23 mouse cellular contexts compared by ENCODE assay signal in the genomic region with DNA sequence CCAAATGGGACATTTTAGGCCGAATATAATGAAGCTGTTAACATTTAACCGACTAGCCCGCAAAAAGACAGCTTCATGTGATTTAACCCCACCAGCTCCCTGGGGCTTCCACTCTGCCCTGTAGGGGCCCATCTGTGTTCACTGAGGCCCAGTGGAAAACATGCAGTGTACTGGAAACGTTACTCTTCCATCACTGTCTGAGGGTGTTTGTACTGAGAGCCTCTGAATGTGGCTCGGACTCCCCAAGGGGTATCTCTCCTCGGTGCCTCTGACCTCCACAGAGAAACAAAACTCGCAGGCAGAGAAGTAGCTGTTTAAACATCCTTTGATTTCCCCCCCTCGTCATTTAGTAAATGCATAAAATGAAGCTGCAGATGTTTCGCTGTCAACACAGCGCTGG.
DNase-seq lines count a peak whose midpoint lies in the region; ATAC-seq lines count a peak whose summit lies in the region.
"Had no signal": no experiment of that assay in that cellular context is flagged by ENCODE, and none has a peak within 500 bp of the region (broad histone marks: within the 10 kb centered on the region; RNA-seq: fewer than 3 reads in every experiment).

No protein-coding gene starts in this region.

- DNase-seq in hindbrain, embryonic 11.5 days (ENCODE audit: low spot score), result peak; percentile 41
- DNase-seq in hindbrain, embryonic 14.5 days (ENCODE audit: low spot score), result no peak
- no peak for DNase-seq in midbrain, embryonic 10.5 days (ENCODE audit: low spot score)
- no peak for DNase-seq in midbrain, embryonic 14.5 days
- peak; percentile 46 for DNase-seq in embryo, embryonic 11 days
- DNase-seq in mesoderm, embryonic 11.5 days (ENCODE audit: low read depth, low spot score), result peak; percentile 56
- DNase-seq in adrenal gland, adult 18-20 months (ENCODE audit: low spot score in 2 of 2), result no peak
- no peak for DNase-seq in Muller cell, postnatal 12 days (ENCODE audit: inconsistent ontology term)
- DNase-seq: adrenal gland, adult 8-10 months; cerebellum, adult 11-12 months; cerebellum, postnatal 25 days; heart, postnatal 36 days; liver, embryonic 13.5 days; retina, postnatal 1 day; right cerebral cortex, postnatal 4 days; thymus, postnatal 14 days had no signal

- H3K4me1 ChIP-seq in hindbrain, embryonic 11.5 days (replicated peaks; ENCODE audit: control insufficient read depth, insufficient read depth, low read length), result 0 out of 2 replicates have a peak, but pooled peaks cover 5% of the 10 kb centered on the region
- peaks cover 17% of the 10 kb centered on the region for H3K4me1 ChIP-seq in hindbrain, embryonic 14.5 days (replicated peaks; ENCODE audit: control insufficient read depth, insufficient read depth, low read length)
- H3K4me1 ChIP-seq in midbrain, embryonic 10.5 days, result peaks cover 56% of the 10 kb centered on the region
- H3K4me1 ChIP-seq in midbrain, embryonic 14.5 days (ENCODE audit: control insufficient read depth, insufficient read depth, low read length), result peaks cover 27% of the 10 kb centered on the region
- H3K4me1 ChIP-seq: heart, embryonic 12.5 days; liver, embryonic 13.5 days; lung, embryonic 15.5 days had no signal

- no peak overlapping the region for H3K9ac ChIP-seq in hindbrain, embryonic 11.5 days (ENCODE audit: low read depth, low read length)
- H3K9ac ChIP-seq in hindbrain, embryonic 14.5 days, result no peak overlapping the region
- no peak overlapping the region for H3K9ac ChIP-seq in midbrain, embryonic 14.5 days (replicated peaks; ENCODE audit: low read length)
- H3K9ac ChIP-seq: embryonic facial prominence, embryonic 12.5 days; heart, embryonic 12.5 days; kidney, embryonic 15.5 days; limb, embryonic 12.5 days; liver, embryonic 13.5 days; lung, embryonic 15.5 days had no signal

- no peak overlapping the region; the same call in 1 of the 2 replicates for H3K27ac ChIP-seq in hindbrain, embryonic 11.5 days (ENCODE audit: low read depth, low read length)
- no peak overlapping the region for H3K27ac ChIP-seq in hindbrain, embryonic 14.5 days
- peak overlapping the region; percentile 75 for H3K27ac ChIP-seq in midbrain, embryonic 10.5 days (replicated peaks)
- no peak overlapping the region for H3K27ac ChIP-seq in midbrain, embryonic 14.5 days (replicated peaks; ENCODE audit: low read depth, low read length)
- H3K27ac ChIP-seq: embryonic facial prominence, embryonic 12.5 days; kidney, embryonic 15.5 days; limb, embryonic 12.5 days; liver, embryonic 13.5 days; lung, embryonic 15.5 days; macrophage had no signal

- no peaks in the 10 kb centered on the region for H3K27me3 ChIP-seq in hindbrain, embryonic 11.5 days (ENCODE audit: control insufficient read depth, insufficient read depth, low read length)
- H3K27me3 ChIP-seq in hindbrain, embryonic 14.5 days (ENCODE audit: control insufficient read depth, insufficient read depth, low read length), result peaks cover 6% of the 10 kb centered on the region; the same call in 1 of the 2 replicates
- H3K27me3 ChIP-seq in midbrain, embryonic 10.5 days (ENCODE audit: low read depth, poor library complexity, severe bottlenecking), result no peaks in the 10 kb centered on the region
- H3K27me3 ChIP-seq in midbrain, embryonic 14.5 days (ENCODE audit: control insufficient read depth, insufficient read depth, low read length), result no peaks in the 10 kb centered on the region
- H3K27me3 ChIP-seq: embryonic facial prominence, embryonic 12.5 days; heart, embryonic 12.5 days; liver, embryonic 13.5 days; lung, embryonic 15.5 days had no signal

- H3K4me2 ChIP-seq in hindbrain, embryonic 11.5 days (replicated peaks; ENCODE audit: low read depth, low read length), result 0 out of 2 replicates have a peak overlapping the region, but pooled peaks have one; percentile 9
- no peak overlapping the region for H3K4me2 ChIP-seq in hindbrain, embryonic 14.5 days (replicated peaks)
- no peak overlapping the region for H3K4me2 ChIP-seq in midbrain, embryonic 14.5 days (ENCODE audit: low read length)
- H3K4me2 ChIP-seq: embryonic facial prominence, embryonic 12.5 days; heart, embryonic 12.5 days; kidney, embryonic 15.5 days; limb, embryonic 12.5 days; liver, embryonic 13.5 days; lung, embryonic 15.5 days had no signal

- ATAC-seq in hindbrain, embryonic 11.5 days (ENCODE audit: low FRiP score), result 0 out of 2 replicates have a peak, but pooled peaks have one; percentile 51
- ATAC-seq in hindbrain, embryonic 14.5 days (ENCODE audit: low FRiP score), result no peak
- no peak for ATAC-seq in midbrain, embryonic 14.5 days (ENCODE audit: low FRiP score, low TSS enrichment)
- ATAC-seq: midbrain, embryonic 16.5 days had no signal

- WGBS in hindbrain, embryonic 11.5 days, result 10% methylated on average over 10 of the region's 10 CpGs
- WGBS in hindbrain, embryonic 14.5 days, result 22% methylated on average over 10 of the region's 10 CpGs
- WGBS in midbrain, embryonic 10.5 days, result 35% methylated on average over 10 of the region's 10 CpGs
- WGBS in midbrain, embryonic 14.5 days, result 24% methylated on average over 10 of the region's 10 CpGs

- no peaks in the 10 kb centered on the region for H3K36me3 ChIP-seq in hindbrain, embryonic 11.5 days (ENCODE audit: control insufficient read depth, insufficient read depth, low read length)
- H3K36me3 ChIP-seq in hindbrain, embryonic 14.5 days (replicated peaks; ENCODE audit: control insufficient read depth, insufficient read depth), result no peaks in the 10 kb centered on the region
- H3K36me3 ChIP-seq in midbrain, embryonic 10.5 days, result no peaks in the 10 kb centered on the region
- H3K36me3 ChIP-seq in midbrain, embryonic 14.5 days (ENCODE audit: control insufficient read depth, insufficient read depth, low read length), result no peaks in the 10 kb centered on the region
- H3K36me3 ChIP-seq: embryonic facial prominence, embryonic 12.5 days; heart, embryonic 12.5 days; kidney, embryonic 15.5 days; limb, embryonic 12.5 days; liver, embryonic 13.5 days; lung, embryonic 15.5 days had no signal

- H3K4me3 ChIP-seq in hindbrain, embryonic 11.5 days (ENCODE audit: low read depth, low read length), result no peak overlapping the region
- H3K4me3 ChIP-seq in hindbrain, embryonic 14.5 days (replicated peaks; ENCODE audit: low read length), result no peak overlapping the region
- H3K4me3 ChIP-seq in midbrain, embryonic 10.5 days, result no peak overlapping the region
- H3K4me3 ChIP-seq in midbrain, embryonic 14.5 days (replicated peaks; ENCODE audit: low read depth, low read length), result no peak overlapping the region
- H3K4me3 ChIP-seq: embryonic facial prominence, embryonic 12.5 days; heart, embryonic 12.5 days; kidney, embryonic 15.5 days; limb, embryonic 12.5 days; liver, embryonic 13.5 days; lung, embryonic 15.5 days had no signal

- no peaks in the 10 kb centered on the region for H3K9me3 ChIP-seq in hindbrain, embryonic 11.5 days (ENCODE audit: control insufficient read depth, low read length)
- no peaks in the 10 kb centered on the region for H3K9me3 ChIP-seq in hindbrain, embryonic 14.5 days (ENCODE audit: control insufficient read depth, low read length)
- H3K9me3 ChIP-seq in midbrain, embryonic 10.5 days (replicated peaks), result no peaks in the 10 kb centered on the region
- H3K9me3 ChIP-seq in midbrain, embryonic 14.5 days (ENCODE audit: control insufficient read depth, low read length), result no peaks in the 10 kb centered on the region
- H3K9me3 ChIP-seq: embryonic facial prominence, embryonic 12.5 days; heart, embryonic 12.5 days; kidney, embryonic 15.5 days; limb, embryonic 12.5 days; liver, embryonic 13.5 days; lung, embryonic 15.5 days had no signal

Comparison
In these comparisons a context has a peak if more than half of its experiments do, and no peak if none do; other contexts are left out.
1. DNase-seq: peak in hindbrain, embryonic 11.5 days (single experiment), embryo, embryonic 11 days (single experiment) and mesoderm, embryonic 11.5 days (single experiment); none in hindbrain, embryonic 14.5 days (single experiment), midbrain, embryonic 10.5 days (single experiment), midbrain, embryonic 14.5 days (single experiment), adrenal gland, adult 18-20 months (0 of 2) and Muller cell, postnatal 12 days (single experiment).